In genomic region chr1:176818147-176818546, GRCm38 (mm10) we compare ENCODE assay signal across 13 mouse cellular contexts. TPM values are rescaled to one million over a fixed set of nuclear protein-coding genes. Genes with fewer than 3 reads are reported as not detected.
DNase-seq lines count a peak whose midpoint lies in the region; ATAC-seq lines count a peak whose summit lies in the region.
"Had no signal": no experiment of that assay in that cellular context is flagged by ENCODE, and none has a peak within 500 bp of the region (broad histone marks: within the 10 kb centered on the region; RNA-seq: fewer than 3 reads in every experiment).

No protein-coding gene starts in this region.

- H3K27me3 ChIP-seq in heart, embryonic 16.5 days (ENCODE audit: control insufficient read depth, insufficient read depth, low read length), result no peaks in the 10 kb centered on the region
- no peaks in the 10 kb centered on the region for H3K27me3 ChIP-seq in liver, embryonic 15.5 days
- H3K27me3 ChIP-seq: embryonic facial prominence, embryonic 12.5 days; liver, embryonic 13.5 days had no signal

- no peak overlapping the region for H3K4me3 ChIP-seq in heart, embryonic 16.5 days (ENCODE audit: low read length)
- H3K4me3 ChIP-seq in liver, embryonic 15.5 days (replicated peaks), result no peak overlapping the region
- H3K4me3 ChIP-seq: embryonic facial prominence, embryonic 12.5 days; liver, embryonic 13.5 days had no signal

- no peaks in the 10 kb centered on the region for H3K9me3 ChIP-seq in heart, embryonic 16.5 days (replicated peaks; ENCODE audit: control insufficient read depth, low read length)
- no peaks in the 10 kb centered on the region for H3K9me3 ChIP-seq in liver, embryonic 15.5 days (replicated peaks)
- H3K9me3 ChIP-seq: embryonic facial prominence, embryonic 12.5 days; liver, embryonic 13.5 days had no signal

- H3K4me2 ChIP-seq in heart, embryonic 16.5 days (ENCODE audit: low read depth, low read length), result no peak overlapping the region
- H3K4me2 ChIP-seq in liver, embryonic 15.5 days, result no peak overlapping the region
- H3K4me2 ChIP-seq: embryonic facial prominence, embryonic 12.5 days had no signal

- no peaks in the 10 kb centered on the region for H3K36me3 ChIP-seq in heart, embryonic 16.5 days (ENCODE audit: control insufficient read depth, insufficient read depth)
- H3K36me3 ChIP-seq in liver, embryonic 15.5 days (replicated peaks), result no peaks in the 10 kb centered on the region
- H3K36me3 ChIP-seq: embryonic facial prominence, embryonic 12.5 days; liver, embryonic 13.5 days had no signal

- ATAC-seq in heart, embryonic 16.5 days (replicated peaks; ENCODE audit: extremely low read depth, insufficient read depth, low FRiP score), result no peak
- ATAC-seq in liver, embryonic 15.5 days (ENCODE audit: insufficient read depth), result no peak
- ATAC-seq: inflammation-experienced regulatory T-cells, adult 6 months had no signal

- WGBS in heart, embryonic 16.5 days, result 57% methylated on average over 2 of the region's 2 CpGs
- WGBS in liver, embryonic 15.5 days (ENCODE audit: insufficient replicate concordance), result 42% methylated on average over 2 of the region's 2 CpGs

- H3K27ac ChIP-seq in heart, embryonic 16.5 days (ENCODE audit: low read length), result peak overlapping the region; percentile 35
- H3K27ac ChIP-seq in liver, embryonic 15.5 days (replicated peaks), result peak overlapping the region; percentile 58
- H3K27ac ChIP-seq: embryonic facial prominence, embryonic 12.5 days had no signal

- no peak for DNase-seq in heart, postnatal 4 days
- DNase-seq in 3134 (ENCODE audit: extremely low read depth, insufficient read length, low spot score), result peak; percentile 39
- DNase-seq in 416B (ENCODE audit: low read depth), result peak; percentile 58
- no peak for DNase-seq in layer of hippocampus, adult 9-11 months
- DNase-seq in urinary bladder, adult 18-20 months (ENCODE audit: low spot score in 2 of 2), result no peak
- DNase-seq: cerebellum, adult 18-20 months; liver, embryonic 13.5 days; midbrain, embryonic 14.5 days; right cerebral cortex, postnatal 25 days had no signal

- peaks cover 24% of the 10 kb centered on the region for H3K4me1 ChIP-seq in heart, embryonic 16.5 days (ENCODE audit: control insufficient read depth, insufficient read depth, low read length)
- peaks cover 58% of the 10 kb centered on the region for H3K4me1 ChIP-seq in liver, embryonic 15.5 days (replicated peaks)
- H3K4me1 ChIP-seq: embryonic facial prominence, embryonic 12.5 days had no signal

- H3K9ac ChIP-seq in heart, embryonic 16.5 days (ENCODE audit: low read length), result no peak overlapping the region
- no peak overlapping the region for H3K9ac ChIP-seq in liver, embryonic 15.5 days
- H3K9ac ChIP-seq: embryonic facial prominence, embryonic 12.5 days; liver, embryonic 13.5 days had no signal

RNA-seq across cellular contexts. Expression of gene Sdccag8, which starts 3.7 kb away (rescaled TPM):
- polyA plus RNA-seq in heart, embryonic 16.5 days (2015; fragmentation: Nextera tagmentation; extraction: Ambion mirVana), result 11.1 and 11.5 TPM in 2 replicates
- total RNA-seq in heart, postnatal 4 days (2021), result 1 to 10 TPM; 3.5 to 3.6 TPM
- polyA plus RNA-seq in liver, embryonic 15.5 days (2015; fragmentation: Nextera tagmentation; extraction: Ambion mirVana), result 4.4 and 5.0 TPM in 2 replicates

RNA-seq across cellular contexts. Expression of gene Cep170, which starts 4.3 kb away (rescaled TPM):
- polyA plus RNA-seq in heart, embryonic 16.5 days (2015; fragmentation: Nextera tagmentation; extraction: Ambion mirVana), result 16.2 and 16.7 TPM in 2 replicates
- 10 to 100 TPM; 40.4 to 46.8 TPM for total RNA-seq in heart, postnatal 4 days (2021)
- 4.8 and 7.3 TPM in 2 replicates for polyA plus RNA-seq in liver, embryonic 15.5 days (2015; fragmentation: Nextera tagmentation; extraction: Ambion mirVana)

Comparison
In these comparisons a context has a peak if more than half of its experiments do, and no peak if none do; other contexts are left out.
1. DNase-seq: peak in 3134 (single experiment) and 416B (single experiment); none in heart, postnatal 4 days (single experiment), layer of hippocampus, adult 9-11 months (single experiment) and urinary bladder, adult 18-20 months (0 of 2).